ENCODE assay signal across 17 mouse cellular contexts in genomic region chrX:169123773-169124151, GRCm38 (mm10).
A peak's percentile ranks its signal among the peaks of the same experiment; 100 is the strongest.
DNase-seq lines count a peak whose midpoint lies in the region; ATAC-seq and TF ChIP-seq lines count a peak whose summit lies in the region.
"Had no signal": no experiment of that assay in that cellular context is flagged by ENCODE, and none has a peak within 500 bp of the region (broad histone marks: within the 10 kb centered on the region; RNA-seq: fewer than 3 reads in every experiment).

No protein-coding gene starts in this region.

- no peaks in the 10 kb centered on the region for H3K27me3 ChIP-seq in lung, embryonic 14.5 days (ENCODE audit: insufficient read depth, low read length)
- no peaks in the 10 kb centered on the region for H3K27me3 ChIP-seq in G1E (ENCODE audit: insufficient read depth, low read length)
- H3K27me3 ChIP-seq in intestine, embryonic 15.5 days (replicated peaks) = no peaks in the 10 kb centered on the region
- H3K27me3 ChIP-seq: hindbrain, embryonic 15.5 days; liver, embryonic 13.5 days; megakaryocyte, embryonic 14.5 days had no signal

- no peaks in the 10 kb centered on the region for H3K4me1 ChIP-seq in lung, embryonic 14.5 days (ENCODE audit: insufficient read depth)
- H3K4me1 ChIP-seq in G1E (ENCODE audit: insufficient read depth, low read depth, low read length) = peaks cover 11% of the 10 kb centered on the region; the same call in 1 of the 2 replicates
- no peaks in the 10 kb centered on the region for H3K4me1 ChIP-seq in intestine, embryonic 15.5 days (replicated peaks)
- H3K4me1 ChIP-seq: forebrain, embryonic 12.5 days; hindbrain, embryonic 15.5 days; liver, embryonic 13.5 days had no signal

- H3K4me2 ChIP-seq in lung, embryonic 14.5 days = no peak overlapping the region
- no peak overlapping the region for H3K4me2 ChIP-seq in intestine, embryonic 15.5 days (replicated peaks)
- H3K4me2 ChIP-seq: forebrain, embryonic 12.5 days; hindbrain, embryonic 15.5 days; liver, embryonic 13.5 days had no signal

- WGBS in lung, embryonic 14.5 days = 51% methylated on average over 3 of the region's 3 CpGs
- 76% methylated on average over 3 of the region's 3 CpGs for WGBS in intestine, embryonic 15.5 days

- H3K27ac ChIP-seq in lung, embryonic 14.5 days (ENCODE audit: low read depth) = no peak overlapping the region
- H3K27ac ChIP-seq in intestine, embryonic 15.5 days = no peak overlapping the region
- H3K27ac ChIP-seq: forebrain, embryonic 12.5 days; hindbrain, embryonic 15.5 days; liver, embryonic 13.5 days had no signal

- H3K9me3 ChIP-seq in lung, embryonic 14.5 days (ENCODE audit: low read depth, low read length) = no peaks in the 10 kb centered on the region
- H3K9me3 ChIP-seq in G1E (replicated peaks) = no peaks in the 10 kb centered on the region
- H3K9me3 ChIP-seq in intestine, embryonic 15.5 days = no peaks in the 10 kb centered on the region
- H3K9me3 ChIP-seq: forebrain, embryonic 12.5 days; hindbrain, embryonic 15.5 days; liver, embryonic 13.5 days; megakaryocyte, embryonic 14.5 days had no signal

- no peak for TF ChIP-seq CTCF in lung, embryonic 14.5 days (IDR thresholded peaks at IDR 0.05; ENCODE audit: low read depth)
- TF ChIP-seq CTCF in G1E (IDR thresholded peaks at IDR 0.05; ENCODE audit: low read depth, low read length) = no peak

- no peak for DNase-seq in lung, embryonic 14.5 days
- DNase-seq in lung, postnatal 10 days = no peak
- DNase-seq in G1E (ENCODE audit: low spot score) = no peak
- DNase-seq in ovary, postnatal 14 days (ENCODE audit: low spot score) = no peak
- DNase-seq: cerebellum, postnatal 10 days; embryo, embryonic 11 days; gastrocnemius, postnatal 25 days; left cerebral cortex, postnatal 4 days; liver, embryonic 13.5 days had no signal

- H3K36me3 ChIP-seq in lung, embryonic 14.5 days (ENCODE audit: insufficient read depth) = no peaks in the 10 kb centered on the region
- no peaks in the 10 kb centered on the region for H3K36me3 ChIP-seq in G1E (replicated peaks)
- no peaks in the 10 kb centered on the region for H3K36me3 ChIP-seq in intestine, embryonic 15.5 days
- H3K36me3 ChIP-seq: forebrain, embryonic 12.5 days; hindbrain, embryonic 15.5 days; liver, embryonic 13.5 days had no signal

- peak; percentile 47; the same call in 1 of the 2 replicates for ATAC-seq in lung, embryonic 14.5 days (ENCODE audit: insufficient read depth)
- peak; percentile 40 for ATAC-seq in G1E (ENCODE audit: extremely low read depth, insufficient number of reproducible peaks, low FRiP score, poor library complexity, severe bottlenecking)
- peak; percentile 69 for ATAC-seq in common myeloid progenitor, adult 5-6 weeks (replicated peaks; ENCODE audit: low read depth, poor library complexity, severe bottlenecking)
- ATAC-seq in neutrophil, adult 5-6 weeks (ENCODE audit: extremely low read depth, insufficient number of reproducible peaks, low FRiP score, poor library complexity, severe bottlenecking) = peak; percentile 41; the same call in 1 of the 2 replicates
- no peak for ATAC-seq in intestine, embryonic 15.5 days
- ATAC-seq: intestine, postnatal 0 days; midbrain, embryonic 16.5 days had no signal

- H3K4me3 ChIP-seq in lung, embryonic 14.5 days (ENCODE audit: low read depth, low read length) = no peak overlapping the region
- H3K4me3 ChIP-seq in G1E (ENCODE audit: low read depth, low read length) = no peak overlapping the region
- no peak overlapping the region for H3K4me3 ChIP-seq in intestine, embryonic 15.5 days (replicated peaks)
- H3K4me3 ChIP-seq: forebrain, embryonic 12.5 days; hindbrain, embryonic 15.5 days; liver, embryonic 13.5 days; megakaryocyte, embryonic 14.5 days had no signal

- no peak overlapping the region for H3K9ac ChIP-seq in lung, embryonic 14.5 days
- no peak overlapping the region for H3K9ac ChIP-seq in intestine, embryonic 15.5 days
- H3K9ac ChIP-seq: forebrain, embryonic 12.5 days; hindbrain, embryonic 15.5 days; liver, embryonic 13.5 days had no signal
